Mouse (Mus musculus) forebrain, embryonic 13.5 days (tissue): Measurements from ENCODE around the gene Surf1. TPM values are rescaled to one million over a fixed set of nuclear protein-coding genes. Genes with fewer than 3 reads are reported as not detected.
A peak's percentile ranks its signal among the peaks of the same experiment; 100 is the strongest.

Experiments
- ATAC-seq: fragments of 200-750 bp; cut with Nextera tagmentation; 2 replicates; pipeline ENCODE4 v1.8.0; 2017
- H3K27ac ChIP-seq: fragments of 300-500 bp; sonication (generic); 2 replicates; pipeline ENCODE4 v1.5.1; 2015; ENCODE audit warnings: inconsistent platforms, mild to moderate bottlenecking, moderate library complexity
- H3K27me3 ChIP-seq: fragments of 300-500 bp; sonication (generic); 2 replicates; pipeline ENCODE4 v1.6.1; 2015; ENCODE audit warnings: mild to moderate bottlenecking, inconsistent platforms
- H3K36me3 ChIP-seq: fragments of 300-500 bp; sonication (generic); 2 replicates; pipeline ENCODE4 v1.6.1; 2015; ENCODE audit warnings: mild to moderate bottlenecking, inconsistent platforms; ENCODE audit not compliant: poor library complexity, severe bottlenecking
- H3K4me1 ChIP-seq: fragments of 300-500 bp; sonication (generic); 2 replicates; pipeline ENCODE4 v1.6.1; 2015; ENCODE audit warnings: inconsistent platforms
- H3K4me2 ChIP-seq: fragments of 300-500 bp; sonication (generic); 2 replicates; pipeline ENCODE4 v1.6.1; 2015; ENCODE audit warnings: inconsistent platforms, mild to moderate bottlenecking, moderate library complexity
- H3K4me3 ChIP-seq: fragments of 300-500 bp; sonication (generic); 2 replicates; pipeline ENCODE4 v1.5.1; 2015; ENCODE audit warnings: mild to moderate bottlenecking, inconsistent platforms
- H3K9ac ChIP-seq: fragments of 300-500 bp; sonication (generic); 2 replicates; pipeline ENCODE4 v1.6.1; 2015; ENCODE audit warnings: mild to moderate bottlenecking, inconsistent platforms
- H3K9me3 ChIP-seq: fragments of 300-500 bp; sonication (generic); replicated peaks from 2 replicates; pipeline ENCODE4 v1.6.1; 2016; ENCODE audit warnings: inconsistent platforms
- WGBS: fragments of 180-500 bp; shearing (Covaris S2); methylation state at CpG from one replicate; pipeline ENCODE4 v1.1.7; 2015; 5-methylcytosine and 5-hydroxymethylcytosine counted together
- polyA plus RNA-seq: library from polyadenylated mRNA; unstranded; fragments of >200 nt; fragmentation: Nextera tagmentation; extraction: Ambion mirVana; gene quantifications from 2 replicates; pipeline ENCODE4 v1.2.1, GENCODE M21; 2015

Gene Surf1
- polyA plus RNA-seq, 1 experiment from 2014 or later = 61.0 TPM

- 84% methylated on average over 3 of the region's 3 CpGs for WGBS
- Histone ChIP-seq H3K4me1 (no peaks in the 10 kb centered on the region), H3K4me3 (no peak overlapping the region), H3K9ac (no peak overlapping the region), H3K27ac (no peak overlapping the region), H3K9me3 (no peaks in the 10 kb centered on the region), H3K27me3 (no peaks in the 10 kb centered on the region), H3K36me3 (peaks cover 6% of the 10 kb centered on the region; the same call in 1 of the 2 replicates), H3K4me2 (no peak overlapping the region)
- no peak for ATAC-seq
These were observed 26.9 kb upstream of the Surf1 start for GRCm38 (mm10) chr2:26943253-26943652.

GRCm38 (mm10) chr2:26941539-26941938 lies 25.2 kb upstream of the Surf1 start:
- no peak overlapping the region for H3K4me2 ChIP-seq
- H3K4me3 ChIP-seq = no peak overlapping the region
- WGBS = 44% methylated on average over 5 of the region's 5 CpGs
- no peaks in the 10 kb centered on the region for H3K9me3 ChIP-seq
- ATAC-seq = no peak
- H3K4me1 ChIP-seq = no peaks in the 10 kb centered on the region
- no peak overlapping the region for H3K9ac ChIP-seq
- H3K27me3 ChIP-seq = no peaks in the 10 kb centered on the region
- no peak overlapping the region for H3K27ac ChIP-seq
- H3K36me3 ChIP-seq = peaks cover 2% of the 10 kb centered on the region; the same call in 1 of the 2 replicates

DNA sequence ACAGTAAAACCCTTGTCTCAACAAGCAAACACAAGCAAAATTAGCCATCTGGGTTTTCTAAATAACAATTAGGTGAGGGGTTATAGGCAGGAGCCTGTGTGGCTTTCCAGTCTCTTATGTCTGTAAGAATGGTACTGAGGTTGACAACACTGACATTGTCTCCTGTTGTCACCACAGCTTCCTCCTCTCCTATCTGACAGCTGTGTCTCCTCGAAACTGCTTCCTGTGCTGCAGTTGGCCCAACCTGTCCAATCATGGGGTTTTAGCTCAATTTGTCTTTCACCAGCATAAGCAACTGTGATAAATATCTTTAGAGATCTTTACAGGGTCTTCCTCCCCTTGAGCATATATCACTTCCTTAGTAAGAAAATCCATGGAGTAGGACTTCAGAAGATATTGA lies 20.1 kb upstream of the Surf1 start:
- H3K9me3 ChIP-seq = no peaks in the 10 kb centered on the region
- no peak overlapping the region for H3K27ac ChIP-seq
- no peaks in the 10 kb centered on the region for H3K36me3 ChIP-seq
- no peak for ATAC-seq
- peaks cover 12% of the 10 kb centered on the region for H3K4me1 ChIP-seq
- H3K9ac ChIP-seq = no peak overlapping the region
- no peak overlapping the region for H3K4me3 ChIP-seq
- no peaks in the 10 kb centered on the region for H3K27me3 ChIP-seq
- WGBS = 72% methylated on average over 1 of the region's 1 CpGs
- H3K4me2 ChIP-seq = no peak overlapping the region

- H3K27ac ChIP-seq = no peak overlapping the region
- H3K4me3 ChIP-seq = no peak overlapping the region
- peaks cover 24% of the 10 kb centered on the region for H3K4me1 ChIP-seq
- H3K9ac ChIP-seq = no peak overlapping the region
- no peak overlapping the region for H3K4me2 ChIP-seq
- no peaks in the 10 kb centered on the region for H3K9me3 ChIP-seq
- no peaks in the 10 kb centered on the region for H3K27me3 ChIP-seq
- no peak for ATAC-seq
- 86% methylated on average over 2 of the region's 2 CpGs for WGBS
- H3K36me3 ChIP-seq = peaks cover 8% of the 10 kb centered on the region
These were observed 19.0 kb upstream of the Surf1 start for GRCm38 (mm10) chr2:26935286-26935685.

- under 1% methylated on average over 28 of the region's 70 CpGs for WGBS
- H3K9me3 ChIP-seq = no peaks in the 10 kb centered on the region
- peak within 1 kb of the TSS; percentile 60 for H3K27ac ChIP-seq
- peak within 1 kb of the TSS; percentile 92 for H3K4me2 ChIP-seq
- H3K4me1 ChIP-seq = peaks cover 29% of the 10 kb centered on the region
- H3K9ac ChIP-seq = peak within 1 kb of the TSS; percentile 99
- H3K27me3 ChIP-seq = no peaks in the 10 kb centered on the region
- H3K4me3 ChIP-seq = peak within 1 kb of the TSS; percentile 95
- ATAC-seq = peak; percentile 96
- H3K36me3 ChIP-seq = peaks cover 23% of the 10 kb centered on the region
These were observed 17.1 kb upstream of the Surf1 start, which contains the start of the genes Surf4 and Stkld1 for GRCm38 (mm10) chr2:26933304-26934055. Surf4 (minus strand) TSS chr2:26933928. Stkld1 (plus strand) TSS chr2:26934047.

- ATAC-seq = no peak
- Histone ChIP-seq H3K4me2 (peak overlapping the region; percentile 92), H3K4me1 (peaks cover 29% of the 10 kb centered on the region), H3K27me3 (no peaks in the 10 kb centered on the region), H3K27ac (peak overlapping the region; percentile 60), H3K9me3 (no peaks in the 10 kb centered on the region), H3K9ac (peak overlapping the region; percentile 99), H3K4me3 (peak overlapping the region; percentile 95), H3K36me3 (peaks cover 30% of the 10 kb centered on the region)
- WGBS = 2% methylated on average over 48 of the region's 49 CpGs
These were observed 16.4 kb upstream of the Surf1 start for GRCm38 (mm10) chr2:26932473-26933303.

- no peak overlapping the region for H3K27ac ChIP-seq
- H3K9ac ChIP-seq = no peak overlapping the region
- H3K4me3 ChIP-seq = no peak overlapping the region
- WGBS = 39% methylated on average over 1 of the region's 1 CpGs
- H3K4me1 ChIP-seq = peaks cover 29% of the 10 kb centered on the region
- H3K27me3 ChIP-seq = no peaks in the 10 kb centered on the region
- no peak for ATAC-seq
- H3K36me3 ChIP-seq = peaks cover 53% of the 10 kb centered on the region
- no peaks in the 10 kb centered on the region for H3K9me3 ChIP-seq
- peak overlapping the region; percentile 1; the same call in 1 of the 2 replicates for H3K4me2 ChIP-seq
These were observed 14.1 kb upstream of the Surf1 start for GRCm38 (mm10) chr2:26930390-26930789.

- Histone ChIP-seq H3K4me1 (peaks cover 29% of the 10 kb centered on the region), H3K36me3 (peaks cover 77% of the 10 kb centered on the region), H3K27me3 (no peaks in the 10 kb centered on the region), H3K9me3 (no peaks in the 10 kb centered on the region), H3K4me2 (no peak overlapping the region), H3K9ac (0 out of 2 replicates have a peak overlapping the region, but pooled peaks have one; percentile 13), H3K4me3 (no peak overlapping the region), H3K27ac (no peak overlapping the region)
- no peak for ATAC-seq
- 90% methylated on average over 6 of the region's 6 CpGs for WGBS
These were observed 11.6 kb upstream of the Surf1 start for GRCm38 (mm10) chr2:26927745-26928476.

GRCm38 (mm10) chr2:26921784-26922183 lies 5.5 kb upstream of the Surf1 start:
- Histone ChIP-seq H3K27ac (no peak overlapping the region), H3K4me3 (no peak overlapping the region), H3K27me3 (no peaks in the 10 kb centered on the region), H3K9me3 (no peaks in the 10 kb centered on the region), H3K9ac (no peak overlapping the region), H3K4me1 (peaks cover 18% of the 10 kb centered on the region), H3K4me2 (no peak overlapping the region), H3K36me3 (peaks cover 95% of the 10 kb centered on the region)
- ATAC-seq = no peak
- 87% methylated on average over 9 of the region's 9 CpGs for WGBS

GRCm38 (mm10) chr2:26920190-26920855 lies 4.0 kb upstream of the Surf1 start:
- WGBS = 90% methylated on average over 6 of the region's 6 CpGs
- H3K36me3 ChIP-seq = peaks cover 80% of the 10 kb centered on the region
- no peak overlapping the region for H3K9ac ChIP-seq
- H3K9me3 ChIP-seq = no peaks in the 10 kb centered on the region
- H3K4me2 ChIP-seq = no peak overlapping the region
- peaks cover 28% of the 10 kb centered on the region for H3K4me1 ChIP-seq
- no peaks in the 10 kb centered on the region for H3K27me3 ChIP-seq
- H3K4me3 ChIP-seq = no peak overlapping the region
- no peak overlapping the region for H3K27ac ChIP-seq
- no peak for ATAC-seq

GRCm38 (mm10) chr2:26919684-26920083 lies 3.4 kb upstream of the Surf1 start:
- Histone ChIP-seq H3K27ac (no peak overlapping the region), H3K27me3 (no peaks in the 10 kb centered on the region), H3K4me3 (no peak overlapping the region), H3K4me2 (no peak overlapping the region), H3K9ac (no peak overlapping the region), H3K36me3 (peaks cover 75% of the 10 kb centered on the region), H3K9me3 (no peaks in the 10 kb centered on the region), H3K4me1 (peaks cover 34% of the 10 kb centered on the region)
- no peak for ATAC-seq
- 91% methylated on average over 3 of the region's 3 CpGs for WGBS
